12 mouse cellular contexts compared by ENCODE assay signal in genomic region chr10:4112611-4113327, GRCm38 (mm10).
DNase-seq lines count a peak whose midpoint lies in the region; ATAC-seq lines count a peak whose summit lies in the region.
"Had no signal": no experiment of that assay in that cellular context is flagged by ENCODE, and none has a peak within 500 bp of the region (broad histone marks: within the 10 kb centered on the region; RNA-seq: fewer than 3 reads in every experiment).

No protein-coding gene starts in this region.

- no peak overlapping the region for H3K4me3 ChIP-seq in forebrain, embryonic 10.5 days
- H3K4me3 ChIP-seq in forebrain, embryonic 11.5 days (ENCODE audit: low read depth, low read length), result no peak overlapping the region
- H3K4me3 ChIP-seq in liver, embryonic 12.5 days, result no peak overlapping the region
- H3K4me3 ChIP-seq in heart, embryonic 16.5 days (ENCODE audit: low read length), result no peak overlapping the region
- H3K4me3 ChIP-seq in midbrain, embryonic 15.5 days, result no peak overlapping the region

- H3K4me1 ChIP-seq in forebrain, embryonic 10.5 days, result peaks cover 23% of the 10 kb centered on the region
- H3K4me1 ChIP-seq in forebrain, embryonic 11.5 days (replicated peaks; ENCODE audit: control insufficient read depth, insufficient read depth, low read length), result peaks cover 4% of the 10 kb centered on the region; the same call in 1 of the 2 replicates
- H3K4me1 ChIP-seq in liver, embryonic 12.5 days, result peaks cover 18% of the 10 kb centered on the region
- peaks cover 19% of the 10 kb centered on the region for H3K4me1 ChIP-seq in heart, embryonic 16.5 days (ENCODE audit: control insufficient read depth, insufficient read depth, low read length)
- peaks cover 5% of the 10 kb centered on the region for H3K4me1 ChIP-seq in midbrain, embryonic 15.5 days

- H3K4me2 ChIP-seq in forebrain, embryonic 11.5 days (ENCODE audit: low read depth, low read length, severe bottlenecking), result no peak overlapping the region
- H3K4me2 ChIP-seq in liver, embryonic 12.5 days, result no peak overlapping the region
- no peak overlapping the region for H3K4me2 ChIP-seq in heart, embryonic 16.5 days (ENCODE audit: low read depth, low read length)
- no peak overlapping the region for H3K4me2 ChIP-seq in midbrain, embryonic 15.5 days

- DNase-seq in forebrain, embryonic 10.5 days (ENCODE audit: extremely low spot score, low spot score), result no peak
- no peak for DNase-seq in forebrain, embryonic 11.5 days (ENCODE audit: low spot score)
- no peak for DNase-seq in liver
- DNase-seq in natural killer cell, adult 2 months (ENCODE audit: low spot score in 2 of 2), result no peak
- DNase-seq: gastrocnemius, postnatal 10 days; spleen, adult 18-20 months had no signal

- H3K36me3 ChIP-seq in forebrain, embryonic 10.5 days (replicated peaks), result peaks cover 24% of the 10 kb centered on the region; the same call in 1 of the 2 replicates
- no peaks in the 10 kb centered on the region for H3K36me3 ChIP-seq in forebrain, embryonic 11.5 days (ENCODE audit: control insufficient read depth, insufficient read depth, low read length)
- H3K36me3 ChIP-seq in liver, embryonic 12.5 days, result peaks cover 70% of the 10 kb centered on the region
- no peaks in the 10 kb centered on the region for H3K36me3 ChIP-seq in heart, embryonic 16.5 days (ENCODE audit: control insufficient read depth, insufficient read depth)
- H3K36me3 ChIP-seq in midbrain, embryonic 15.5 days (replicated peaks), result no peaks in the 10 kb centered on the region

- no peaks in the 10 kb centered on the region for H3K27me3 ChIP-seq in forebrain, embryonic 10.5 days (ENCODE audit: poor library complexity, severe bottlenecking)
- no peaks in the 10 kb centered on the region for H3K27me3 ChIP-seq in forebrain, embryonic 11.5 days (ENCODE audit: control insufficient read depth, insufficient read depth, low read length)
- H3K27me3 ChIP-seq in liver, embryonic 12.5 days (replicated peaks), result no peaks in the 10 kb centered on the region
- no peaks in the 10 kb centered on the region for H3K27me3 ChIP-seq in heart, embryonic 16.5 days (ENCODE audit: control insufficient read depth, insufficient read depth, low read length)
- H3K27me3 ChIP-seq in midbrain, embryonic 15.5 days (replicated peaks), result no peaks in the 10 kb centered on the region
- H3K27me3 ChIP-seq: Patski had no signal

- H3K9ac ChIP-seq in forebrain, embryonic 11.5 days (ENCODE audit: low read length), result no peak overlapping the region
- H3K9ac ChIP-seq in liver, embryonic 12.5 days, result no peak overlapping the region
- no peak overlapping the region for H3K9ac ChIP-seq in heart, embryonic 16.5 days (ENCODE audit: low read length)
- H3K9ac ChIP-seq in midbrain, embryonic 15.5 days, result no peak overlapping the region

- no peaks in the 10 kb centered on the region for H3K9me3 ChIP-seq in forebrain, embryonic 10.5 days
- H3K9me3 ChIP-seq in forebrain, embryonic 11.5 days (ENCODE audit: control insufficient read depth, low read length), result no peaks in the 10 kb centered on the region
- no peaks in the 10 kb centered on the region for H3K9me3 ChIP-seq in liver, embryonic 12.5 days (replicated peaks)
- no peaks in the 10 kb centered on the region for H3K9me3 ChIP-seq in heart, embryonic 16.5 days (replicated peaks; ENCODE audit: control insufficient read depth, low read length)
- no peaks in the 10 kb centered on the region for H3K9me3 ChIP-seq in midbrain, embryonic 15.5 days

- H3K27ac ChIP-seq in forebrain, embryonic 10.5 days, result 0 out of 2 replicates have a peak overlapping the region, but pooled peaks have one; percentile 8
- no peak overlapping the region for H3K27ac ChIP-seq in forebrain, embryonic 11.5 days (ENCODE audit: low read depth, low read length)
- 0 out of 2 replicates have a peak overlapping the region, but pooled peaks have one; percentile 20 for H3K27ac ChIP-seq in liver, embryonic 12.5 days
- H3K27ac ChIP-seq in heart, embryonic 16.5 days (ENCODE audit: low read length), result peak overlapping the region; percentile 68
- no peak overlapping the region for H3K27ac ChIP-seq in midbrain, embryonic 15.5 days
- H3K27ac ChIP-seq: macrophage had no signal

- ATAC-seq in forebrain, embryonic 11.5 days (replicated peaks; ENCODE audit: low FRiP score), result no peak
- ATAC-seq in liver, embryonic 12.5 days, result no peak
- no peak for ATAC-seq in heart, embryonic 16.5 days (replicated peaks; ENCODE audit: extremely low read depth, insufficient read depth, low FRiP score)
- 0 out of 2 replicates have a peak, but pooled peaks have one; percentile 42 for ATAC-seq in midbrain, embryonic 15.5 days (replicated peaks)
- ATAC-seq in activated CD4-positive, CD25-positive, alpha-beta regulatory T cell, adult 4 months, result no peak
- ATAC-seq: Patski had no signal

- 81% methylated on average over 17 of the region's 17 CpGs for WGBS in forebrain, embryonic 10.5 days
- 73% methylated on average over 17 of the region's 17 CpGs for WGBS in forebrain, embryonic 11.5 days
- 67% methylated on average over 17 of the region's 17 CpGs for WGBS in liver, embryonic 12.5 days (ENCODE audit: insufficient replicate concordance)
- 51% methylated on average over 17 of the region's 17 CpGs for WGBS in heart, embryonic 16.5 days
- 50% methylated on average over 17 of the region's 17 CpGs for WGBS in midbrain, embryonic 15.5 days

Comparison
In these comparisons a context has a peak if more than half of its experiments do, and no peak if none do; other contexts are left out.
1. H3K27ac ChIP-seq: peak in forebrain, embryonic 10.5 days (single experiment), liver, embryonic 12.5 days (single experiment) and heart, embryonic 16.5 days (single experiment); none in forebrain, embryonic 11.5 days (single experiment) and midbrain, embryonic 15.5 days (single experiment).